Mouse (Mus musculus): ENCODE results near the gene Stxbp6.

Stxbp6 gene

DNA sequence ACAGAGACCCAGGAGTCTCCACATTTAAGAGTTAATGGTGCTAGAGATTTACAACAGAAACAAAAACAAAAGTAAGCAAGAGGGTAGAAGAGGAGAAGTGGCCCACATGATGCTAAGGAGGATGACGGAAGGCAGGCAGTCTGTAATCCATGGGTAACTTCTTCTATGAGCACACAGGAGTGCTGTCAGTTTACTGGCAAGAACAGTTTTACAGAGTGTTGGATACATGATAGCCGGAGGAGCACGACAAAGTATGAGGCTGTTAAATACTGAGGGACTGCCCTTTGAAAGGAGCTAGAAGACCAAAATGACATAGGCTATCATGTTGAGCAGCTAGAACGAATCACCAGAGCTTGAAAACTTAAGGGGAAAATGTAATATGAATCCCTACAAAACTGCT, 81.7 kb downstream of the Stxbp6 start:
- DNase-seq: no peak

DNA sequence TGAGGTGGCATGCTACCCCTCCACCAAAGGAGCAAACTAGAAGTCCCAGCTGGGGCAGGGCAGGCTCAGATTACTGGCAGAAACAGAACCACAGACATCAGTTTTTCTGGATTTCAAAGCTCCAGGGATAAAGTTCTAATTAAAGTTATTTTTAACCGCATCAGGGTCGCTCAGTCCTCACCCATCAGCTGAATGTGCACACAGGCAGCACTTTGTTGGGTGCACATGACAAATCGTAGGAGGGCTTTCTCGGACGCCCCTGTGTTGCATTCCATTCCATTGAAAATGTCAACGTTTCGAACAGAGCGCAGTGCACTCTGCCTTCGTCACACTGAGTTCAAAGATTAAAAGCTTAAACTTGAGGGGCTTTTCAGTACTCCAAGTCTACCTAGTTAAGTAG, 84.1 kb downstream of the Stxbp6 start:
- DNase-seq: no peak

DNA sequence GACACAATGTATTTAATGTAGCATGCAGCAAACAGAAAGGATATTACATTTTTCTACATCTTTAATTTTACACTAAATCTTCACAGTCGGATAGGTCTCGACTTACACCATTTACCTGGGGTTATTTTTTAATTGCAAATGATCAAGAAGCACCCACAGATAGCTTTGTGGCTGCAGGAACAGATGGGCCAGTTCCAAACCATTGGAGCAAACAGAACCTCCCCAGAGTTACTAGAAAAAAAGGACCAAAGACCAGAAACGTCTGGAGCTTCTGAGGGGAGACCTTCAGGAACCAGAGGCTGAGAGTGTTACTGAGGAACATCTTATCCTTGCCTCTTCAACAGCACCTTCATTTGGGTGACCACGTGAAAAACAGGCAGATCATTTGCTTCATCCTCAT, 85.5 kb downstream of the Stxbp6 start:
- no peak for DNase-seq

DNA sequence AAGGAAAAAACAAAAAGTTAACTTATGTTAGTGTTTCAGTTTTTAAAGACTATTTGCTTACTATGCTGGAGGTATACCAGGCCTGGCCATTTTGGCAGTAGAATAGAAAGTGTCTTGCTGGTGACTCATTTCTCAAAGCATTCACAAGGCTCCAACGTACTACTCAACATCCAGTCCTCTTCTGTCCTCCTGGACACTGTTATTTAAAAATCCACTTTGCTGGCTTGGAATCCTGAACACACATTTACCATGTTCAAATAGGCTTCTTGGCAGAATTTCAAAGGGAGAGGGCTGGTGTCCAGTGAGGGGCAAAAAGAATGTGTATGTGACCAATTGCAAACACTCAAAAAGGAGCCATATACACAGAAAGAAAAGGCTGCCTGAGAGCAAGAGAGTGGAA, 86.7 kb downstream of the Stxbp6 start:
- no peak for DNase-seq

DNA sequence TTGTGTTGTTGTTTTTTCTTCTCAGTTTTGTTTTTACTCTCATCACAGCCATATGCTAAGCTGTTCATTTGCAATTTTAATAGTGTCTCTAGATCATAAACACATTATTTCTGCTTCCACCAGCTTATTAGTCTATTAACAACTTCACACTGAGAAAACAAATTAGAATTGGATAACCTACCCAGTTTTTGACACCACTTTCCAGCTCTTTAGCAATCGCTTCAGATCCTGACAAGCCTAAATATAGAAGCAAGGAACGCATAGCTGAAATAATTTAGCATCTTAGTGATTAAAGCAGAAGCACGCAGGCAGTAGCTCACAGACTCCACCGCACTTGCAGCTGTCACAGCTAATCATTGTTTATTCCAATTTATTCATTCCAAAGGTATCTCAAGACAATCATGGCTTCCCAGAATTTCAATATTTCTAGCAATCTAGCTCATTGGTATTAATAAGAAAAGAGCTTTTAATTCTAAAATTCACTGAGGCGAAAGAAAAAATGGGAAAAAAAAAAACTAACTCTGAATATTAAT, 95.1 kb downstream of the Stxbp6 start:
- no peak for DNase-seq

DNA sequence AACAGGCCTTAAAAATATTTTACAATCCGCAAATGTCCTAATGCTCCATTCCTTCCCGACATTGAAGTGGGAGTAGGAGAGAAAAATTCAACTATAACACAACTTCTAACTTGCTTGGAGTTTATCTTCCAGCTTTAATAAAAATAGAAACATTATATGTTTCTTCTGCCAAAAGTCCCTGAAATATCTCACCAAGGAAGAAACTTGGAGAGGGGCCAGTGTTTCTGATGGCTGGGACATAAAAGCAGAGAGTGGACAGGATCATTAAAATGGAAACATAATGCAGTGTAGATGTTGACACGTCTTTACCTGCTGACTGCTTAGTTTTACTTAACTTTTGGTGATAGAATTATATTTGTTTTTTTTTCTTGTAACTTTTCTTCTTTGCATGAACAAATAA, 99.2 kb downstream of the Stxbp6 start:
- no peak for DNase-seq

DNA sequence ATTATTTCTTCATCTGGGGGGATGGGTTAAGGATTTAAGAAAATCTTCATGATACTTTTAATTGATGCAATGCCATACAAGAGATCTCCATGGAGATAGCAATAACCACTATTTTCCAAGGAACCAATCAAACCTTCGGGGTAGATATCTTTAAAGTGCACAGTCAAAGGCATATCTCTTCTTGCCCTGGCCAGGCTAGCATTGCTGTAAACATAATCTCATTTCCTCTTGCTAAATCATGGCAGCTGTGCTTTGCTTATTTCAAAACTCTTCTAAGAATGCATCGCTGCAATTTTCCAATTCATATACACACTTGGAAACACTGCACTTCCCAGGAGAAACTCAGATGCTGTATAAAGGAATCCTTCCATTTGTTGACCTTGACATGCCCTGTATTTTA, 103.0 kb downstream of the Stxbp6 start:
- no peak for DNase-seq

DNA sequence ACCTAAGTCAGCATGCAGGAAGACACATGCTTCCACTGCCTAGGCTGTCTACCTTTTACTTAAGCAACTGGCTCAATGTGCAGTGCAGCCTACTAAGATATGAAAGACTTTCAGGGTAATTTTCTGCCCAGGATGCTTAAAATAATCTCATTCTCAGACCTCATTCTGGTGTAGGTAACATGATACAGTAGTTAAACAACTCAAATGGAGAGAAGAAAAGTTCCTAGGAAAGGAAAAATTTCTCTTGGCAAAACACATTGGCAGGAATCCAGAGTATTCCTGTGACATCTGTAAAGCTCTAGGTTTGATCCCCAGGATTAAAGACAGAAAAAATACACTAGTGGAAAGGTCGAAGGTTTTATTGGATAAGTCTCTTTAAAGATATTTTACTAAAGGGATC, 107.1 kb downstream of the Stxbp6 start:
- DNase-seq: no peak

DNA sequence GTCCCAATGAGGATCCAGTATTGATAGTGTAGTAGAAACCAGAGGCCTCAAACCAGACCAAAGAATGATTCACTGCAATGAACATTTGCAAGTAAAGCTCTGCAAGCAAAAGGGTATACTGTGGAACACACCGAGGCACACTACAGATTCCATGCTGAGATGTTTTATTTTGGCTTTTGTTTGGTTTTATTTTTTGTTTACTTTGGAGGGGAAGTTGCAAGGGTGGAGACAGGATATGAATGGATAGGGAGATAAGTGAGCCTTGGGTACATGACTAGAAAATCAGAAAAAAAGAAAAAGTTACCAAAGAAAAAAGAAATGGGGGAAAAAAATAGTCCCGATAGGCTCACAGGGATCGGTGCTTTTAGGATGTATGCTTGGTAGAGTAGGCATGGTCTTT, 117.0 kb downstream of the Stxbp6 start:
- no peak for DNase-seq

DNA sequence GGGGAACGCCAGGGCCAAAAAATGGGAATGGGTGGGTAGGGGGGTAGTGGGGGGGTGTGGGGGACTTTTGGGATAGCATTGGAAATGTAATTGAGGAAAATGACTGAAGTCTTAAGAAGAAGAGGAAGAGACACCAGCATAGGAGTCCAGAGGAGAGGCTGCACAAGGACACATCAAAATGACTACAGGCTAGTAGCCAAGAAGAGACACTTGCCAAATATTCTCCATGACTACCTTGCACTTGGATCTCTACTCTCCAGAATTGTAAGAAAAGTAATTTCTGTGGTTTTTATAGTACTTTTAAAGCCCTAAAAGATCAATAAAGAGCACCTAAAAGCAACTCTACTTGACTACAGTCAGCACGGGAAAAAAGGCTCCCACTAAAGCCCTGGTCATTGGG, 121.4 kb downstream of the Stxbp6 start:
- no peak for DNase-seq

DNA sequence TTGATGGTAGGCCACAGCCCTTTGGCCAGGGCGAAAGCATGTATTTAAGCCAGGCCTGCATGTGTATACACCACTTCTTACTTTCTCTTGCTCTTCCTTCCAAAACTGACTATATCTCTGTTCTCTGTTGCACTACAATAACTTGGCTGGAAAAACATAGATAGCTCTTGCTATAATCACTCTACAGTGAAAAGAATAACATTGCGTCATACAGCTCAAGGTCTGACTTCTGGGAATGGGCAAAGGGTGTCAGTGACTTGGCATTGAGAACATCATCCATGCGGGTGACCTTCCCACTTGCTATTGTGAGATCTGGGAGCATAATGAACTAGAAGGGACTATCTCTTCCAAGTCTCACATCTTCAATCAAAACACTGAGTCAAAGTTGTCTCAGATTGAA, 122.4 kb downstream of the Stxbp6 start:
- DNase-seq: no peak

DNA sequence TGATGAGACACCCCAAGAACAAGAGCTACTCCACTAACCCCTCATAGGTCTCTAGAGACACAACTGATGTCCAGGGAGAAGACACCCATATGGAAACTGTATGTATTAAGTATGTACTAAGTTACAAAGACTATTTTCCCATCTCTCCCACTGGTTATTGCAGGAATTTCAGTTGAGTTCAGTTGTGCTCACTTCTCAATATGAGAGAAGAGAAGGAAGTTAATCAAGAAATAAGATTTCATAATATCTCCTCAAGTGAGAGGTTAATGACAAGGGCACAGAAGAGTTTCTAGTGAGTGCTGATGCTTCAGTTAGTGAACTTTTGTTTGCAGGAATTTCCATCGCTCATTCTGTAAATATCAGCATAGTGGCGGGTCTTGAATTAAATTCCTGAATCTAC, 124.0 kb downstream of the Stxbp6 start:
- DNase-seq: no peak

DNA sequence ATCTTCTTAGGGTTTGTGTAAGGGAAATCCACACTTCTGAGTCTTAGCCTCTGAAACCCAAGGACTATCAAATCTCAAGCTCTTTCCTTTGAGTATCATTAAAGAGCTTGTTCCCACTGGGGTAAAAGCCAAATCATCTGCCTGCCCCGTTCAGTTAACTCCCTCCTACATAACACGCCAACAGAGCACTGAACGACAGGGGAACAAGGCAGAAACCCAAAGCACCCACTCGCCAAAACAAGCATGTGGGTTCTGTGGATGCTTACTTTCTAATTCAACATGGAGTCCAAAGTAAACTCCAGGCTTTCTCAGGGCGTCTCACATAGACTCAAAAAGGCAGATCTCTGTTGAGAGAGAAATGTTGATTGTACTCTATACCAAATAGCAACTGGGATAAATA, 126.7 kb downstream of the Stxbp6 start:
- no peak for DNase-seq

DNA sequence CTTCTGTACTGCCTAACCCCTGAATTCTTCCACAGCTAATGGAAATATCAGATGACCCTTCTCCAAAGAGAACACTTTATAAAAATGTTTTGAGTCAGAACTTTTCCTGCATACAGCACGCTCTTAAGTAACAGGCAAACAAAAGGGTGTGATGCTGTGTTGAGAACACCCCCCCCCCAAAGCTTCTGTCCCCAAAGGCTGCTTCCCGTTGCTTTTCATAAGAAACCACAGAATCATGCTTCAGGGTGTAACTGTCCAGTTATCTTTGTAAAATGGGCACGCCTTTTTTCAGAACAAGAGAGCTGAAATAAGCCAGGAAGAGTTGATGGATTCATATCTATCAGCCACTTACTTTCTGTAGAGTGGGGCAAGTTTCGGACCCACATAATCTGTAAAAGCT, 134.2 kb downstream of the Stxbp6 start:
- DNase-seq: no peak

DNA sequence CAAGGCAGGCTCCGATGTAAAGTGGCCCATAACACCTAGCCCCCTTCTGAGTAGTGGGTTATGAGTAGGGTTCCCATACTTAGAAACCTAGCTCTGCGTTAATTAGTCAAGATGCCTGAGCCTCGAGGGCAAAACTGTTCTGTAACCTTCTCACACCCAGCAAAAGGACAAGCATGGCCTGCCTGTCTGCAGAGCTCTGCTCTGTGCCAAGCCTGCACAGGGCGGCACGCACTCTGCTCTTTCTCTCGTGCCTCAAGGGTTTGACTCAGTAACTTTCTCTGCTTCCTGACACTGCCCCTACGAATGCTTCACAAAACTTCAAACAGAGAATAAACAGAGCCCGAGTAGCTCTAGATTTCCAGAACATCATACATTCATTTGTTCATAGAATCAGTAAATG, 135.4 kb downstream of the Stxbp6 start:
- DNase-seq: no peak

DNA sequence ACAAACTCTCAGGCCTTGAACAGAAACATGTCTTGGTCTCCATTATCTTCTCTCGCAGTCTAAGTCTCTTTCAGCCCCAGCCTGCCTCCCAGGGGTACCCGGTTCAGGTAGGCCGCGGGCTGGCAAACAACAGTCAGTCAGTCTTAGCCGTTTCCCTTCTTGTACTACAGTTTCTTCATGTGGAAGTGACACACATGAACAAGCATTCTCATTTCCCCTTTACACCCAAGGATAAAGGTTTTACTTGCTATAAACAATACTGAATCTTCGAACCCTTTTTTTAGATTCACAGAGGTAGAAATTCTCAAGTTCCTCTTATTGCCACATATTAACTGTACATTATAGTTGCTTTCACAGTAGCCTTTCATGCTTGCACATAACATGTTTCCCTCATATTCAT, 141.6 kb downstream of the Stxbp6 start:
- DNase-seq: peak; percentile 2

DNA sequence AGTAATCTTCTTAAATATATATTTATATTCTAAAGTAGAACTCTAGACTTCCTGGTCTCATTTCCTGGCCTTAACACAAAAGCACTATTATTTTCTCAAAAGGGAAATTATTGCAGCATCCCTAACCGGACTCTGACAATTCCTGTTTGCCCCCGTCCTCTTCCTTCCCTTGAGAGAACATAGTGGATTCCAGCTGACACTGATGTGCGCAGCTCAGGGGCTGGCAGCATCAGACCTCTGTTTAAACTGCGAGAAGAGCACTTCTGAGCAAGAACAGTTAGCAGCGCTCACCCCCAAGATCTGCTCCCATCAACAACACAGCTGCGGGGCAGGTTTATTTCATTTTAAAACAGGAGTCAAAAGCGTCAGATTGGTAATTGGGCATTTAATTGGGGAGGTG, 142.8 kb downstream of the Stxbp6 start:
- DNase-seq: no peak

DNA sequence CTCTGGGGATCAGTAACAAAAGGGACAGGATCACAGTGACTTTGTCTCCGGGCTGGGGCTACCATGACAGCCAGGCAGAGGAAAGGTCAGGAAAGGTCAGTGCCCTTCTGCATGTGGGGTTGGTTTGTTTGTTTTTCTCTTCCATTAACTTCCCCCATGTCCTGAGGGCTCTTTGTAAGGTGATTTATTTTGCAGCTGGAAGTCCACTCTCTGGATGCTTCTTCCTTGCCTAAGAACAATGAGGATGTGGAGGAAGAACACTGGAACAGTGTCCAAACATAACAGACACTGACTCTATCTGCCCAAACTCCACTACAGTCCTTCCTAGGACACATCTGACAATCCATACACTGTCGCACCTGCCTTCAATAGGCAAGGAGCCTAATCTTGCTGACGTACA, 146.1 kb downstream of the Stxbp6 start:
- DNase-seq: no peak

DNA sequence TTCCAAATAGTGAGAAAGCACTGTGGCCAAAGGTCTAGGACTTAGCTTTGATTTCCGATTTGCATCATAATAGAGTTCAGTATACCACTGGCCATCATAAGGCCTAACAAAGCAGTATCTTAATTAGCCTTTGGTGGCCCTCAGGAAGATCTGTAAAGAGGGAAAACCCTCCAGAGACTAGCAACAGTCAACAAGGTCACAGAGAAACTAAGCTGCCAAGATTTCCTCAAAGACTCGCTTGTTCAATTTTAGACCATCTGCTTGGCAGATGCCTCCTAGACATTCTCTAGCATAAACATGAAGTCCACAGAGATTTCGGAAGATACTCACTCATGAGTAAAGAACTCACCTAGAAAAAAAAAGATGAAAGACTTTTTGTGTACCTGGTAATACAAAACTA, 148.6 kb downstream of the Stxbp6 start:
- DNase-seq: no peak

DNA sequence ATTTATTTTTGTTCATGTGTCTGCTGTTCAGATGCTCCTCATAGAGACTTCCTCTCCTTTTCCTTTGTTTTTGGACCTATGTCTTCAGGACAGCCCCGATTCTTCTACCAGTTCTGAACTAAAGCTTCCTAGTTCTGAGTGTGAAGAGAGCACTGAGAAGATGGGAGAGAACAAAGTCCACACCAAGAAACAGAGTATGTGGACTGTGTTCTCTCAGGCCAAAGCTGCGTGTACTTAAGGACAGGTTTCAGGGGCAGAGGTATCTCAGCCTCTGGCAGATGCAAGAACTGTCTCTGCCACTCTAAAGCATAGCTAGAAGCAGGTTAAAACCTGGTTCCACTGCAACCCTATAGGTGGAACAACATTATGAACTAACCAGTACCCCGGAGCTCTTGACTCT, 151.2 kb downstream of the Stxbp6 start:
- DNase-seq: no peak

DNA sequence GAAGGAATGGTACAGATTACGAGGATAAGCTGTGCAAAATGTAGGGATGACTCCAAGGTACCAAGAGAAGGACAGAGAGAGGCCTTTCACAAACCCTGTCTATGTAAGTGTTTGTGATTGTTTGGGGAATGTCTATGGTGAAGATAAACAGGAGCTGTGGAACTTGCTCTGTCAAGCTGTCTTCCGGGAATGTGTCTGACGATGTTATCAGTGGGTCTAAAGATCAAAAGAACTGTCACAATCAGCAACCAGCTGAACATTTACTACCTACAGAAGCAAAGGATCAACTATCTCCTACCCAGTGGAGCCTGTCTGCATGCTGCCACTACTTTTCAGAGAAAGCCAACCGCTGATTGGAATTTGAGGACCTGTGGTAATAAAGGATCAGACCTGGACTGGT, 152.3 kb downstream of the Stxbp6 start:
- no peak for DNase-seq

DNA sequence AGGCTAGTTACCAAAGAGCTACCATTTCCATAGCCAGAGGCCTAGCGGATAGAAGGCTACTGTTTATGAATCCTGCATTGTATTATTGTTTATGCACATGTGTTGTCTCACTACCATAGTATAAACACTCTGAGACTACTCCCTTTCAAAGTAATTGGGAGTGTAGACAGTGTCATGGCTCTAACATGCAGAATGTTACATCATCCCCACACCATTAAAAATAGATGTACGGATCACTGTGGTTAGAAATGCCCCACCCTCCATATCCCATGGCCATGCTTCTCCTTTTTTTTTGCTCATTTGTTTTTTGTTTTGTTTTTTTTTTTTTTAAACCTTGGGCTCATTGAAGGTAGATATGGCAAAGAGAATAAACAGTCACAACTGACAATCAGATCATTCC, 154.9 kb downstream of the Stxbp6 start:
- DNase-seq: no peak

DNA sequence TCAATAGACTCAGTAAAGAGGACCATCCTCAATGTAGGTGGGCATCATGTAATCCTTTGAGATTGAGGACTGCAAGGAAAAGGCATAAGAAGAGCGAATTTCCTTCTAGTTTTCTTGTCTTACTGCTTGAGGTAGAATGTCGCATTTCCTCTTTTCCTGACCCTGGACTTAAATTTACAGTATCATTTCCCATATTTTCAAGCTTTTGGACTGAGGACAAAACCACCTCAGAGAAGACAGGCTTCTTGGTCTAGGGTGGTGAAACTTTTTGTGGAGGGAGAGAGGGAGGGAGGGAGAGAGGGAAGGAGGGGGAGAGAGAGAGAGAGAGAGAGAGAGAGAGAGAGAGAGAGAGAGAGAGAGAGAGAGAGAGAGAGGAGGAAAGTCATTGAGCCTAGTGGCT, 155.6 kb downstream of the Stxbp6 start:
- no peak for DNase-seq

DNA sequence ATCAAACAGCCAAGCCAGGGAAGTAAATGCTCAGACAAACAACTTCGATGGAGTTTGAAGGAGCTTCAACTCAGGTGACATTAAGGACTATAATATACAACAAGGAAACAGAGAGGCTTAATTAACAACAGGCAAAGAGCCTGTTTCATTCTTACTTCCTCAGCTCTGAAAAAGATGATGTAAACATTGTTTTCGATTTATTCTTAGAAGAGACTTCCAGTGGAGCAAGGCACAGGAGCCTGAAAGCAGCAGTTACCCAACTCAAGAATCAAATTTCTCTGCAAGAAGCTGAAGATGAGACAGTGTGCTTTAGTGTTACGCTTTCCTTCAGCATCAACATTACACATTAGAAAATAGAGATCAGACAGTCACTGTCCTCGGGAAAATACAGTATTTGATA, 160.7 kb downstream of the Stxbp6 start:
- DNase-seq: no peak

DNA sequence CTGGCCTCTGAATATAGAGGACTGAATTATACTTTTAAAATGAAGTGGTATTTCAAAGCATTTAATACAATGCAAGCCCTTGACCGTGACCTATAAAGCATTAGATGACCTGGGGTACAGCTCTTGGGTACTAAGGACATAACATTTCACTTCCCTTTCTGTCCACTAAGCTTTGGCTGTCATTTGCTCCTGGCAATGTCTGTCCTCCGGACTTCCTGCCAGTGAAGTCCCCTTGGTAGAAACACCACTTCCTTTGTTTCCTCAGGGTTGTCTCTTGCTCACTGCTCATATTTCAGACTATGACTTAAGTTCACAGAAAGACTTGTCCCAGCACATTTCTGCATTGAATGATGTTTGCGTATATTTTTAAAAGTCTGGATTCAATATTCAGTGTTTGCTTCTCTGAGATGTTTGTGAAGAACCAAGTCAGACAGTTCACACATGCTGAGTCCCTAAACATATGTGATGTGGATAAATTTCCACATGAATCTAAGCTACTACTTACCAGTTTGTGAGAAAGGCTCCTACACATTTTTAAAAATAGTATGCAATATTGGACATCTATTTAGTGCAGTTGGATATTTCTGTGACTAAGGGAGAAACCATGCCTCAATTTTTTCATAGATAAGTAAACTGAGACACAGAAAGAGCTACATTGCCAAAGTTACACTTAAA, 166.3 kb downstream of the Stxbp6 start:
- DNase-seq: no peak

DNA sequence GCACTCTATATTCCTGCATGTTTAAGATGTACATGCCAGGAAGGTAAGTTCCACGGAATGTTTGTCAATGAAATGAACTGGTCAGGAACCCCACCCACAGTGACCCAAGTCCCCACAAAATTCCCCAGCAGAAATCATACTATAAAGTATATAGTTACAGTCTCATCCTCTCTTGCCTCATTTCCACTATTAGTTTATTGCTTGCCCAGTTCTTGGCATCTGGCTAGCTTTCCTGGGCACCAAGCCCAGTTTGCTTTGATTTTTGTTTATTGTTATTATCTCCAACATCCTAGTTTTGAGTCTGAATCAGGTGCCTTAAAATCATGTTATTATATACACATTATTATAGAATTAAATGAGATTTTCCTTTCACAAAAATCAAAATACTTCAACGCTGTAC, 168.5 kb downstream of the Stxbp6 start:
- no peak for DNase-seq

Measured in B cell, adult 2 months (primary cell).